Mouse (Mus musculus) midbrain, embryonic 14.5 days (tissue): Measurements from ENCODE around the gene Zmynd8. TPM values are rescaled to one million over a fixed set of nuclear protein-coding genes. Genes with fewer than 3 reads are reported as not detected.

Experiments used
- ATAC-seq: fragments of 200-750 bp; cut with Nextera tagmentation; 2 replicates; pipeline ENCODE4 v1.8.0; 2017; ENCODE audit warnings: moderate number of reproducible peaks, moderate library complexity; ENCODE audit not compliant: low FRiP score, low TSS enrichment
- DNase-seq: peaks from one replicate; pipeline ENCODE4 v3.0.0-alpha.2; 2015
- H3K27ac ChIP-seq: fragments of 300-500 bp; sonication (generic); replicated peaks from 2 replicates; pipeline ENCODE4 v1.5.1; 2014; ENCODE audit warnings: mild to moderate bottlenecking, low read depth, low read length, moderate library complexity
- H3K27me3 ChIP-seq: fragments of 300-500 bp; sonication (generic); 2 replicates; pipeline ENCODE4 v1.6.1; 2014; ENCODE audit warnings: low read length, control low read depth, mixed read lengths; ENCODE audit not compliant: control insufficient read depth, insufficient read depth
- H3K36me3 ChIP-seq: fragments of 300-500 bp; sonication (generic); 2 replicates; pipeline ENCODE4 v1.6.1; 2014; ENCODE audit warnings: low read length, control low read depth; ENCODE audit not compliant: control insufficient read depth, insufficient read depth
- H3K4me1 ChIP-seq: fragments of 300-500 bp; sonication (generic); 2 replicates; pipeline ENCODE4 v1.6.1; 2014; ENCODE audit warnings: mild to moderate bottlenecking, antibody characterized with exemption, low read length, control low read depth; ENCODE audit not compliant: control insufficient read depth, insufficient read depth
- H3K4me2 ChIP-seq: fragments of 300-500 bp; sonication (generic); 2 replicates; pipeline ENCODE4 v1.6.1; 2014; ENCODE audit warnings: mild to moderate bottlenecking, low read length, moderate library complexity
- H3K4me3 ChIP-seq: fragments of 300-500 bp; sonication (generic); replicated peaks from 2 replicates; pipeline ENCODE4 v1.5.1; 2014; ENCODE audit warnings: low read depth, low read length
- H3K9ac ChIP-seq: fragments of 300-500 bp; sonication (generic); replicated peaks from 2 replicates; pipeline ENCODE4 v1.6.1; 2014; ENCODE audit warnings: mild to moderate bottlenecking, low read length, moderate library complexity
- H3K9me3 ChIP-seq: fragments of 300-500 bp; sonication (generic); 2 replicates; pipeline ENCODE4 v1.6.1; 2016; ENCODE audit warnings: low read length, control low read depth, mixed read lengths; ENCODE audit not compliant: control insufficient read depth
- WGBS: fragments of 180-500 bp; shearing (Covaris S2); extraction: QIAGEN DNeasy Blood & Tissue Kit; methylation state at CpG from one replicate; pipeline ENCODE4 v1.1.7; 2014; 5-methylcytosine and 5-hydroxymethylcytosine counted together
- polyA plus RNA-seq: library from polyadenylated mRNA; unstranded; fragments of >200 nt; fragmentation: Nextera tagmentation; extraction: Ambion mirVana; gene quantifications from 2 replicates; pipeline ENCODE4 v1.2.1, GENCODE M21; 2014

Zmynd8 gene
- polyA plus RNA-seq, 1 experiment from 2014 or later, result 64.4 TPM

DNA sequence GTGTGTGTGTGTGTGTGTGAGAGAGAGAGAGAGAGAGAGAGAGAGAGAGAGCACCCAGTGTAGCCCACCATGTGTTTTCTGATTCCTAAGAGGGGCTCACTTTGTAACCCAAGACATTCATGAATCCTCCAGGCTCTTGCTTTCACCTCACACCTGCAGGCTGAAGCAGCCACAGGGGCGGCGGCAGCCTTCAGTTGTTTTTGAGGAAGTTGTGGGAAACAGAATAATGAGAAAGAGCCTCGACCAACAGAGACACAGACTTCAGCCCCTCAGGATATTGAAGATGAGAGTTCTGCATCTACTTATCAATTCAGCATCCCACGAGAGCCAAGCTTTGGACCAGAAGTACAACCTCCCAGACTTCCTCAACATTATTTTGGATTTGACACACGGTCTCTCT is 6.2 kb downstream of the Zmynd8 start:
- ATAC-seq (no peak), DNase-seq (no peak)
- no peak overlapping the region for H3K4me3 ChIP-seq
- H3K27me3 ChIP-seq, result no peaks in the 10 kb centered on the region
- H3K9me3 ChIP-seq, result no peaks in the 10 kb centered on the region
- no peaks in the 10 kb centered on the region for H3K36me3 ChIP-seq
- peaks cover 20% of the 10 kb centered on the region for H3K4me1 ChIP-seq
- H3K4me2 ChIP-seq, result no peak overlapping the region
- H3K9ac ChIP-seq, result no peak overlapping the region
- H3K27ac ChIP-seq, result no peak overlapping the region
- 75% methylated on average over 5 of the region's 5 CpGs for WGBS

DNA sequence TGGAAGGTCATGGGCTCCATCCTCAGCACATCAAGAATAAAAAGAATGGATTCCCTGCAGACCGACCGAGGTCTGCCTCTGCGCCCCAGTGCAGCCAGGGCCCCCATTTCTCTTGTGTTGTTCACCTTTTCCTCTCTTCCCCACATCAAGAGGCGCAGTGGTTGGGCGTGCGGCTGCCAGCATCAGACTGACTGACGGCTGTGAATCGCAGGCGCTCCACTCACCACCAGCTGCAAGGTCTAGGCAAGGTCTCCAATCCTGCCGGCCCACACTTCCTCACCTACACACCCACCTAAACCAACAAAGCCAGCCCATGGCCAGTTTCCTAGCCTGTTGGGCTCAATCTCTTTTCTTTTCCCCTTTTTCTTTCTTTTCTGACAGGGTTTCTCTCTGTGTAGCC is 8.4 kb downstream of the Zmynd8 start:
- DNase-seq (no peak), ATAC-seq (no peak)
- Histone ChIP-seq H3K4me2 (no peak overlapping the region), H3K4me1 (peaks cover 42% of the 10 kb centered on the region), H3K27ac (no peak overlapping the region), H3K9me3 (no peaks in the 10 kb centered on the region), H3K27me3 (no peaks in the 10 kb centered on the region), H3K36me3 (no peaks in the 10 kb centered on the region), H3K9ac (no peak overlapping the region), H3K4me3 (no peak overlapping the region)
- WGBS, result 88% methylated on average over 10 of the region's 10 CpGs

DNA sequence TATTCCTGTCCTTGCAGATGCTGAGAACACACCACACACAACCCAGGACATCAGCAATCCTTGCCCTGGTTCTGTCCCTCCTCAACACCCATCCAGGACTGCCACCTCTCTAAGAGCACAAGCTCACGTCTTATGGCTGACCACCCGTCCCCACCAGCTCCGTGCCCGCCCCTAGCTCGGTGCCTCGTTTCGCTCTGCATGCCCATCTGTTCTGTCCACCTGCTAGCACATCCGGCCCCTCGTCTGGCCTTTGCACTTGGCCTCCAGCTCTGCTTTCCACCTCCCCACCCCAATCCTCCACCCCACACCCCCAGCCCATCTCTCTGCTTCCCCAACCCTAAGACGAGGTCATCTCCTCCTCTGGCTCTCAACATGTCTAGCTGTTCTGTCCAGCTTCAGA is 8.9 kb downstream of the Zmynd8 start:
- WGBS, result 73% methylated on average over 10 of the region's 10 CpGs
- Histone ChIP-seq H3K4me1 (peaks cover 47% of the 10 kb centered on the region), H3K9me3 (no peaks in the 10 kb centered on the region), H3K27ac (0 out of 2 replicates have a peak overlapping the region, but pooled peaks have one; percentile 100), H3K9ac (no peak overlapping the region), H3K36me3 (no peaks in the 10 kb centered on the region), H3K4me3 (no peak overlapping the region), H3K4me2 (no peak overlapping the region), H3K27me3 (no peaks in the 10 kb centered on the region)
- ATAC-seq (no peak), DNase-seq (no peak)

DNA sequence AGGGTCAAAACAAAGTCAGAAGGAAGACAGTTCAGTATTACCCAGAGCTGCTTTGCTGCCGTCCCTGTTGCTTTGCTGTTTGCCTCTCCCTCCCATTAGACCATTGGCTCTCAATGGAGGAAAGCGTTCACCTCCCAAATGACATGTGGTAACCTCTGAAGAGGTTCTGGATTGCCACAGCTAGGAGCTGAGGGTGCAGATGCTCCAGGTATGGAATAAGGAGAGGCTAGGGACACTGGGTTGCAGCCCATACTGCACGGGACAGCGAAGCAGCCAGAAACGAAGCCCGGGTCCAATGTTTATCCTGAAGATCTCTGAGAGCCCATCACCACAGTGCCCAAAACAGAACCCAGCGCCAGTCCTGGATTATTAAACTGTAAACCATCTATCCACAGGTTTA is 9.6 kb downstream of the Zmynd8 start:
- no peaks in the 10 kb centered on the region for H3K9me3 ChIP-seq
- H3K4me2 ChIP-seq, result no peak overlapping the region
- whole genome bisulfite sequencing, result 70% methylated on average over 7 of the region's 7 CpGs
- no peak overlapping the region for H3K4me3 ChIP-seq
- H3K36me3 ChIP-seq, result no peaks in the 10 kb centered on the region
- H3K9ac ChIP-seq, result no peak overlapping the region; the same call in 1 of the 2 replicates
- DNase-seq (no peak), ATAC-seq (no peak)
- peak overlapping the region; percentile 100 for H3K27ac ChIP-seq
- H3K4me1 ChIP-seq, result peaks cover 51% of the 10 kb centered on the region
- H3K27me3 ChIP-seq, result no peaks in the 10 kb centered on the region

DNA sequence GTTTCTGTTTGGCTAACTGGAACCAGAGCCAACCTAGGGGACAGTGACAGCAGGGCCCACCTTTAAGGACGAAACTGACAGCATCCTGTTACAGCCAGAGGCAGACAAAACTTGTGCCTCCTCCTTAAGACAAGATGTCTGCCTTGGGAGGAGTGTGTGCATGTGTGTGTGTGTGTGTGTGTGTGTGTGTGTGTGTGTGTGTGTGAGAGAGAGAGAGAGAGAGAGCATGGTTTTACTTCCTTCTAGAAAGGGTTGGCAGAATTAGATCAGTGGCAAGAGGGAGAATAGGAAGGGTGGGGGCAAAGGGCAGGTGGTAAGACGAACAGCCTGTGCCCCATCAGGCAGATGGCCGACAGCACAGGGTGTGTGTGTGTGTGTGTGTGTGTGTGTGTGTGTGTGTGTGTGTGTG is 10.0 kb downstream of the Zmynd8 start:
- 9% methylated on average over 3 of the region's 3 CpGs for WGBS
- peak overlapping the region; percentile 100 for H3K27ac ChIP-seq
- no peak overlapping the region for H3K4me2 ChIP-seq
- H3K36me3 ChIP-seq, result no peaks in the 10 kb centered on the region
- H3K4me3 ChIP-seq, result no peak overlapping the region
- H3K27me3 ChIP-seq, result no peaks in the 10 kb centered on the region
- DNase-seq (no peak), ATAC-seq (no peak)
- H3K4me1 ChIP-seq, result peaks cover 55% of the 10 kb centered on the region
- peak overlapping the region; percentile 43; the same call in 1 of the 2 replicates for H3K9ac ChIP-seq
- H3K9me3 ChIP-seq, result no peaks in the 10 kb centered on the region

DNA sequence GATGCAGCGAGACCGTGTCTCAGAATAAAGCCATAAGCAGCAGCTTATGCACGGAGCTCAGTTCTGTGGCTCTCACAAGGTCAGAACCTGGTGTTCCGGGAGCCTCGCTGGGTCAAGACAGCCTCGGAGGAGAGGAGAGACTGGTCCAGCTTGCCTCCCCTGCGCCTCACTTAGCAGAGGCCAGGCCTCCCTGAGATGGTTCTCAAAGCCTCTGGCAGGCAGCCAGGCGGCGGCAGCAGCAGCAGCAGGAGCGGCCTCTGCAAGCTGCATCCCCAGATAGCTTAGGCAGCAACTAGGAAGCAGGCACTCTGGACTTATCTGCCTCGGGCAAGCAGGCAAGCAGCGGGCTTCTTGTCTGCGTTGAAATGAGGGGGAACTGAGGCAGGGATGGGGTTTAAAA is 10.4 kb downstream of the Zmynd8 start:
- H3K4me2 ChIP-seq, result no peak overlapping the region

DNA sequence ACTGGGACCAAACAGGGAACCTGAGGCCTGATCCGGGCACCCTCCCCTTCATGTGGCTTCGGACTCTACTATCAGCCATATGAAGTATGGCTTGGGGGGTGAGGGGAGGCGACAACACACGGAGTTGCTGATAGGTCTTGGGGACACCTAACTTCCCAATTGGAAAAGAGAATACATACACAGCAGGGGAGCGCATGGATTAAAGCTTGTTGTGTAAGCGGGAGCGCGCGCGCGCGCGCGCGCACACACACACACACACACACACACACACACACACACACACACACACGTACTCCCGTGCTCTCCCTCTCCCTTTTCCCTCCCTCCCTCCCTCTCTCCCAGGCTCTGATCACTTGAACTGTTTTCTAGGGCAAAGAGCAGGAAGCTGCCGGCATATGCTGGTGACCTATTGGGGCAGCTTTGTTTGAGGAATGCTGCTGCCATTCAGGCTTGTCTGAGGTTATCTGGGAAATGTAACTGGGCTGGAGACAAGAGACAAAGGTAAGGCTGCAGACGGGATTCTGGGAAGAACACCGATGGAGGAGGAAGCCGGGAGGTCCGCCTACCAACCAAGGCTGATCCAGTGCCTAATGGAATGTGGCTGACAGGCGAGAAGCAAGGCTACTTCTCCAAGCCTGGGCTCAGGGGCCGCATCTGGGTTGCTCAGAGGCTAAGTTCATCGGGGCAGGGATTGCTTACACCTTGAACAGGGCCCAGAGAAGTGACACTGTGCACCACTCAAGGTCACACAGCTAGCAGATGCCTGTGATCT is 11.8 kb downstream of the Zmynd8 start:
- DNase-seq, result peak; percentile 78
- Histone ChIP-seq H3K36me3 (no peaks in the 10 kb centered on the region), H3K4me1 (peaks cover 72% of the 10 kb centered on the region), H3K27ac (peak overlapping the region; percentile 100), H3K9me3 (no peaks in the 10 kb centered on the region), H3K4me2 (peak overlapping the region; percentile 24), H3K9ac (peak overlapping the region; percentile 43; the same call in 1 of the 2 replicates), H3K4me3 (no peak overlapping the region), H3K27me3 (no peaks in the 10 kb centered on the region)
- ATAC-seq, result no peak
- WGBS, result 7% methylated on average over 25 of the region's 25 CpGs

More for the DNA sequence above, 10.4 kb downstream of the Zmynd8 start:
- Histone ChIP-seq H3K4me3 (no peak overlapping the region), H3K27me3 (no peaks in the 10 kb centered on the region), H3K4me1 (peaks cover 59% of the 10 kb centered on the region), H3K9ac (peak overlapping the region; percentile 43; the same call in 1 of the 2 replicates), H3K27ac (peak overlapping the region; percentile 100), H3K36me3 (no peaks in the 10 kb centered on the region), H3K9me3 (no peaks in the 10 kb centered on the region)
- 7% methylated on average over 13 of the region's 13 CpGs for WGBS
- ATAC-seq (no peak), DNase-seq (peak; percentile 94)

DNA sequence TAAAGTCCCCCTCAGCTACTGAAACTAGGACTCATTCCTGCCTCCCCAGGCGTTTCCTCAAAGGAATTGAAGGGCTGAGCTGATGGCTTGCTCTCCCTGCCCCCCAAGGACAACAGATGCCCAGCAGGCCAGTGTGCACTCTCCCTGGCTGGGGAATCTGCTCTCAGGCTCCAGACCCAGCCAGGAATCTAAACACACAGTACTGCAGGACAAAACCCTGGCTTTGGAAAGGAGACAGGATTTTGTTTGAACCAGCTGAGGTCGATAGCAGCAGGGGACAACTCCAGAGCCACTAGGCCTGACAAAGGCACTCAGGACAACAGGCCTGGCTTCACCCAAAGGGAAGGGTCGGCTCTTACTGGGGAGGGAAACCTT is 12.3 kb downstream of the Zmynd8 start:
- Histone ChIP-seq H3K36me3 (no peaks in the 10 kb centered on the region), H3K27ac (peak overlapping the region; percentile 100), H3K4me1 (peaks cover 78% of the 10 kb centered on the region), H3K9me3 (no peaks in the 10 kb centered on the region), H3K9ac (peak overlapping the region; percentile 42), H3K4me3 (no peak overlapping the region), H3K4me2 (no peak overlapping the region), H3K27me3 (no peaks in the 10 kb centered on the region)
- DNase-seq, result peak; percentile 67
- ATAC-seq, result no peak
- 3% methylated on average over 3 of the region's 3 CpGs for WGBS

DNA sequence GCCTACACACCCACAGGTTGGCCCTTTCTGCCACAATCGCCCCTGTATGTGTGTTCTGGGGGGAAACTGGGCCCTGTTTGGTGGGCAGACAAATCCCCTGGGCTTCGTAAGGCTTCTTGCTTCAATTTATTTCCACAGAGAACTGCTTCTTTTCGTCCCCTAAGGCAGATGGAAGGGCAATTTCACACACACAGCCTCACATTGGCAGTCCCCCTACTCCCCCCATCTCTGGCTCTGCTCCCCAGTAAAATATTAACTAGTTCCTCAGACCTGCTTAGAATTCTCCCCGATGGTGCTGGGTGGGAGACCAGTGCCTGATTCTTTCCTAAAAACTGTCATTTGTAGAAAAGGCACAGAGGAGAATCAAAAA is 12.9 kb downstream of the Zmynd8 start:
- 17% methylated on average over 4 of the region's 4 CpGs for WGBS
- DNase-seq (peak; percentile 56), ATAC-seq (no peak)
- Histone ChIP-seq H3K9me3 (no peaks in the 10 kb centered on the region), H3K4me1 (peaks cover 83% of the 10 kb centered on the region), H3K27ac (peak overlapping the region; percentile 100), H3K4me3 (no peak overlapping the region), H3K9ac (peak overlapping the region; percentile 42), H3K36me3 (no peaks in the 10 kb centered on the region), H3K4me2 (no peak overlapping the region; the same call in 1 of the 2 replicates), H3K27me3 (no peaks in the 10 kb centered on the region)
